Mouse (Mus musculus) cortical plate, adult 2 months (tissue): ENCODE results near the gene Efcab12.

Source experiments
- CTCF ChIP-seq: fragments of 200-500 bp; IDR thresholded peaks from 2 replicates; pipeline ENCODE4 v1.5.1; 2011; ENCODE audit warnings: mild to moderate bottlenecking, control low read depth, low read length; ENCODE audit not compliant: insufficient read depth; ENCODE audit errors: extremely low read depth
- POLR2A ChIP-seq: fragments of 200-500 bp; IDR thresholded peaks from 2 replicates; pipeline ENCODE4 v1.6.1; 2011; ENCODE audit warnings: mild to moderate bottlenecking, low read length, control low read depth; ENCODE audit not compliant: insufficient read depth; ENCODE audit errors: extremely low read depth

DNA sequence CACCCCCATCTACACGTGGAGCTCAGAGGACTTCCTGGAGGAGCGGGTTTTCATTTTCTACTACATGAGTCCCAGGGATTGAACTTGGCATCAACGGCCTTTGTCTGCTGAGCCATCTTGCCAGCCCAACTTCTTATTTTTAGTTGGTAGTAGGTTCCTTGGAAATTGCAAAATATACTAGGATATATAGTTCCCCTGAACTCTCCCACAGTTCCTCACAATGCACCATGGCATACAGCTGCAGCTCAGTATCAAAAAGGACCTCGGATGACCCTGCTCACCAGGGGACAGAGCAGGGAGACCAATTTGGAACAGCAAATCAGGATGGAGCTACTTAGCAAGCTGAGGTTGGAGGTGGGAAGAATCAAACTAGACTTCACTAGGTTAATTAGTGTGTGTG lies 23.2 kb downstream of the Efcab12 start:
- no peak for TF ChIP-seq CTCF
- no peak for TF ChIP-seq POLR2A
